Mouse (Mus musculus): ENCODE measurements around the gene Trem2. TPM values are rescaled to one million over a fixed set of nuclear protein-coding genes. Genes with fewer than 3 reads are reported as not detected.
"Not testable (repeated sequence)": the region's sequence is repeated elsewhere in the genome, so short reads cannot be mapped to it uniquely, and the experiment has no call there.

The Trem2 gene
- total RNA-seq, 1 experiment: 0.49 TPM

DNA sequence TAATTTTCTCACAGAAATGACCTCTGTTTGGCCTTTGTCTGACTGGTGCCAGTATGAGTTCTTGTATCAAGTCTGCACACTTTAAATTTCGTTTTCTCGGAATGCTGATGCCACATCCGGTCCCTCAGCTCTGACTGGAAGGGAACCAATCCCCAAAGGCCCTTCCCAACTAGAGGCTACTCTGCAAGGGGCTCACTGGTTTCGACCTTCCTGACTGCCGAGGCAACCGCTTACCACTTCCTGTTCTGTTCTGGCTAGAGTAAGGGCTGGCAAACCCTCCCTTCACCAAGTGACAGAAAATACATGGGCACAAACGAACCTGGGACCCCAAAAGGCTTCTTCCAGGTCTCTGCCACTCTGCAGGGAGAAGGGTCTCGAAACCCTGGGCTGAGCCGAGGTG is 45.3 kb upstream of the Trem2 start:
- no peak for DNase-seq (ENCODE audit: low read depth, low spot score)
- in situ Hi-C loops (cut with MboI; ENCODE audit: low sequenced_read_pairs in 2 of 2, unreplicated experiment in 2 of 2): no loop called here
- H3K9me3 ChIP-seq (ENCODE audit: control insufficient read depth, insufficient read depth, low read depth, low read length): no peaks in the 10 kb centered on the region
- no peaks in the 10 kb centered on the region for H3K36me3 ChIP-seq (ENCODE audit: control insufficient read depth, insufficient read depth, low read length, poor library complexity, severe bottlenecking)
- no peak overlapping the region for H3K4me3 ChIP-seq (ENCODE audit: insufficient read depth in 1 of 2, low read depth in 1 of 2, low read length in 2 of 2, poor library complexity in 1 of 2, severe bottlenecking in 1 of 2)
- TF ChIP-seq MAFK (IDR thresholded peaks at IDR 0.05; ENCODE audit: insufficient read depth, low read depth, low read length): no peak
- TF ChIP-seq ZC3H11A (IDR thresholded peaks at IDR 0.05; ENCODE audit: borderline replicate concordance, low read depth, low read length): no peak
- no peak for TF ChIP-seq ZNF384 (IDR thresholded peaks at IDR 0.05; ENCODE audit: low read depth, low read length)
- TF ChIP-seq HCFC1 (IDR thresholded peaks at IDR 0.05; ENCODE audit: borderline replicate concordance, insufficient read depth, low read length): no peak
- TF ChIP-seq CHD2 (IDR thresholded peaks at IDR 0.05; ENCODE audit: low read depth, low read length): no peak
- H3K9ac ChIP-seq (ENCODE audit: insufficient read depth, low read depth, low read length, poor library complexity, severe bottlenecking): no peak overlapping the region
- H3K27ac ChIP-seq (ENCODE audit: insufficient read depth, low read depth, low read length, poor library complexity, severe bottlenecking): no peak overlapping the region; the same call in 1 of the 2 replicates
- H3K4me1 ChIP-seq (ENCODE audit: control insufficient read depth in 2 of 2, insufficient read depth in 2 of 2, low read length in 2 of 2, poor library complexity in 1 of 2): peaks cover 0 to 13% of the 10 kb centered on the region in 2 experiments; a peak in 2 of 4 replicates

DNA sequence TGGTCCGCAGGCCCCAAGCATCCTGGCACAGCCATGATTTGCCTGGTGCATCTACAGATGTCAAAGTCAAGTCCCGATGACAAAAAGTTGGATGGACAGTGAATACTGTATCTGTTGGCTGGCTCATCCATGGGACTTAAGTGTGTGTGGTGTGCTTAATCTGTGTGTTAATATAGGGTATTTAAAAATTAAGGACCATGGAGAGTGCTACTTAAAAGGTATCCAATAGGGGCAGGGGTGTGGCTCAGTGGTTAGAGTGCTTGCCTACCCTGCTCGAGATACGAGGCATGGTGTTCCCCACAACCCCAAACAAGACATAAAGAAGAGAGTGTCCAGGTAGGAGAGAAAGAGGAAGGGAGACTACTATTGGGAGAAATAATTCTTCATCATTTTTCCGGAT is 44.4 kb upstream of the Trem2 start:
- H3K4me3 ChIP-seq (ENCODE audit: insufficient read depth in 1 of 2, low read depth in 1 of 2, low read length in 2 of 2, poor library complexity in 1 of 2, severe bottlenecking in 1 of 2): no peak overlapping the region
- no peak overlapping the region for H3K27ac ChIP-seq (ENCODE audit: insufficient read depth, low read depth, low read length, poor library complexity, severe bottlenecking)
- TF ChIP-seq CHD2 (IDR thresholded peaks at IDR 0.05; ENCODE audit: low read depth, low read length) (no peak), ZC3H11A (IDR thresholded peaks at IDR 0.05; ENCODE audit: borderline replicate concordance, low read depth, low read length) (no peak), MAFK (IDR thresholded peaks at IDR 0.05; ENCODE audit: insufficient read depth, low read depth, low read length) (no peak), ZNF384 (IDR thresholded peaks at IDR 0.05; ENCODE audit: low read depth, low read length) (no peak), HCFC1 (IDR thresholded peaks at IDR 0.05; ENCODE audit: borderline replicate concordance, insufficient read depth, low read length) (no peak)
- no peaks in the 10 kb centered on the region for H3K36me3 ChIP-seq (ENCODE audit: control insufficient read depth, insufficient read depth, low read length, poor library complexity, severe bottlenecking)
- peaks cover 0 to 13% of the 10 kb centered on the region in 2 experiments; a peak in 2 of 4 replicates for H3K4me1 ChIP-seq (ENCODE audit: control insufficient read depth in 2 of 2, insufficient read depth in 2 of 2, low read length in 2 of 2, poor library complexity in 1 of 2)
- in situ Hi-C loops (cut with MboI; ENCODE audit: low sequenced_read_pairs in 2 of 2, unreplicated experiment in 2 of 2): no loop called here
- no peak overlapping the region for H3K9ac ChIP-seq (ENCODE audit: insufficient read depth, low read depth, low read length, poor library complexity, severe bottlenecking)
- H3K9me3 ChIP-seq (ENCODE audit: control insufficient read depth, insufficient read depth, low read depth, low read length): no peaks in the 10 kb centered on the region
- DNase-seq (ENCODE audit: low read depth, low spot score): no peak

DNA sequence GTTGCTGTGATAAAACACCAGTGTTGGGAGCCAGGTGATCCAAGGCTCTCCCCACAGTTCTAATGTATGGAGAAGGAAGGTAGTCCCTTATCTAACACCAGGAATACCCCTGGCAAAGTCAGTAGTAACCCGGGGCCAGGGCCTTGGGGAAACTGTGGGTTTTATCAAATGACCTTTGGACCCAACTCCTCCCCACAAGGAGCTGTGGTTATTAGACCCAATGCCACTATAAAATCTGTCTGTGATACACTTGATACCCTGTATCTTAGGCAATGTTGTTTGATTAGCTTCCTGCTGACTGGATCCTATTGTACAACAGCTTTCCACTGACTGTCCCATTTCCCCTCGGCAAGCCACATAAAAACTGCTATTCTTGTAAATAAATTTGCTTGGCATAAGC is 34.1 kb upstream of the Trem2 start:
- no peak for DNase-seq (ENCODE audit: low read depth, low spot score)
- Histone ChIP-seq H3K9ac (ENCODE audit: insufficient read depth, low read depth, low read length, poor library complexity, severe bottlenecking) (no peak overlapping the region), H3K27ac (ENCODE audit: insufficient read depth, low read depth, low read length, poor library complexity, severe bottlenecking) (no peak overlapping the region), H3K4me3 (ENCODE audit: insufficient read depth in 1 of 2, low read depth in 1 of 2, low read length in 2 of 2, poor library complexity in 1 of 2, severe bottlenecking in 1 of 2) (no peak overlapping the region), H3K4me1 (ENCODE audit: control insufficient read depth in 2 of 2, insufficient read depth in 2 of 2, low read length in 2 of 2, poor library complexity in 1 of 2) (no peaks in the 10 kb centered on the region), H3K36me3 (ENCODE audit: control insufficient read depth, insufficient read depth, low read length, poor library complexity, severe bottlenecking) (no peaks in the 10 kb centered on the region), H3K9me3 (ENCODE audit: control insufficient read depth, insufficient read depth, low read depth, low read length) (no peaks in the 10 kb centered on the region)
- TF ChIP-seq HCFC1 (IDR thresholded peaks at IDR 0.05; ENCODE audit: borderline replicate concordance, insufficient read depth, low read length) (no peak), ZC3H11A (IDR thresholded peaks at IDR 0.05; ENCODE audit: borderline replicate concordance, low read depth, low read length) (no peak)
- in situ Hi-C loops (cut with MboI; ENCODE audit: low sequenced_read_pairs in 2 of 2, unreplicated experiment in 2 of 2): no loop called here

DNA sequence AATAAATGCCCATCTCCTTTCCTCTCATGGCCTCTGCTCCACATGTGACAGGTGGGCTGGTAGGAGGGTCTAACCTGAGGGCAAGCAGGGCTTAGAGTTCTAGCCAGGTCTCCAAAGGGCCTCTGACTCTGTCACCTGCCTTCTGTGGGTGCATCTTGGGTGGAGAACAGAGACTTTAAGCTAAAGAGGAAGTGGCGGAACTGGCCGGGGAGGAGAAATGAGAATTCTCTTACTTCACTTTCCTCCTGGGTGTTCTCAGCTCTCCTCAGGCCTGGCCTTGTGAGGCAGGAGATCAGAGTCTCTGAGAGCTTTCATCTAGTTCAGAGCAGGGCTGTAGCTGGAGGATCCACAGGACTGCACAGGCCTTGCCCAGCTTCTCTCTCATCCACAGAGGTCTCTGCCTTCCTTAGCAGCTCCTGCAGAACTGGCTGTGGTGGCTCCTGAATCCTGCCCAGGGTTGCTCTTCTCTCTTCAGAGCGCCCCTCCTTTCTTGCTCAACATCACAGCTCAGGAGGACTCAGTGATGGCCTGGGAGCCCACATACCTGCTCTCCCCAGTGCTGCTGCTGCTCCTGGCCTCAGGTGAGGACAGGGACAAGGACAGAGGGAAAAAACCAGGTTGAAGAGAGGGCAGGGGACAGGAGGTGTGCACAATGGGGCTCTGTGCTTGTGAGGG is 30.2 kb upstream of the Trem2 start, which contains the start of gene B430306N03Rik:
Gene B430306N03Rik, plus strand, starts transcription at position 237 of the 675 bp plus-strand sequence.
- H3K4me3 ChIP-seq (ENCODE audit: insufficient read depth in 1 of 2, low read depth in 1 of 2, low read length in 2 of 2, poor library complexity in 1 of 2, severe bottlenecking in 1 of 2); H3K9me3 ChIP-seq (ENCODE audit: control insufficient read depth, insufficient read depth, low read depth, low read length); DNase-seq (ENCODE audit: low read depth, low spot score); H3K9ac ChIP-seq (ENCODE audit: insufficient read depth, low read depth, low read length, poor library complexity, severe bottlenecking); H3K27ac ChIP-seq (ENCODE audit: insufficient read depth, low read depth, low read length, poor library complexity, severe bottlenecking); H3K4me1 ChIP-seq (ENCODE audit: control insufficient read depth in 2 of 2, insufficient read depth in 2 of 2, low read length in 2 of 2, poor library complexity in 1 of 2); H3K36me3 ChIP-seq (ENCODE audit: control insufficient read depth, insufficient read depth, low read length, poor library complexity, severe bottlenecking); in situ Hi-C loops (cut with MboI; ENCODE audit: low sequenced_read_pairs in 2 of 2, unreplicated experiment in 2 of 2): not testable (repeated sequence)

DNA sequence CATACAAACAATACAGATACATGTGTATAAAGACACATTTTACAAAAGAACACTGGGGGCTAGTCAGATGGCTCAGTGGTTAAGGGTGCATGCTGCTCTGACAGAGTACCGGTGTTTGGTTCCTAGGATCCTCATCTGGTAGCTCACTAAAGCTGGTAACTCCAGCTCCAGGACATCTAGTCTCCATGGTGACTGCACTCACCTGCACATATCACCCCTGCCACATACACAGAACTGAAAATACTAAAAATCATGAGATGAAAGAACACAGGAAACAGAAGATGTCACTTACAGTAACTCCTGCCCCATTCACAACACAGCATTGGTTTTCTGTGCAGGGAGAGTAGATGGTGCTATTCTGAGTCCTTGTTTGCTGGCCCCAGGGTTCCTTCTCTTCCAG is 27.5 kb upstream of the Trem2 start:
- Histone ChIP-seq H3K4me3 (ENCODE audit: insufficient read depth in 1 of 2, low read depth in 1 of 2, low read length in 2 of 2, poor library complexity in 1 of 2, severe bottlenecking in 1 of 2) (no peak overlapping the region), H3K9ac (ENCODE audit: insufficient read depth, low read depth, low read length, poor library complexity, severe bottlenecking) (no peak overlapping the region), H3K4me1 (ENCODE audit: control insufficient read depth in 2 of 2, insufficient read depth in 2 of 2, low read length in 2 of 2, poor library complexity in 1 of 2) (peaks cover 0 to 3% of the 10 kb centered on the region in 2 experiments; a peak in 1 of 4 replicates), H3K27ac (ENCODE audit: insufficient read depth, low read depth, low read length, poor library complexity, severe bottlenecking) (no peak overlapping the region), H3K36me3 (ENCODE audit: control insufficient read depth, insufficient read depth, low read length, poor library complexity, severe bottlenecking) (no peaks in the 10 kb centered on the region), H3K9me3 (ENCODE audit: control insufficient read depth, insufficient read depth, low read depth, low read length) (no peaks in the 10 kb centered on the region)
- no peak for DNase-seq (ENCODE audit: low read depth, low spot score)
- TF ChIP-seq CHD2 (IDR thresholded peaks at IDR 0.05; ENCODE audit: low read depth, low read length): no peak
- TF ChIP-seq ZC3H11A (IDR thresholded peaks at IDR 0.05; ENCODE audit: borderline replicate concordance, low read depth, low read length): no peak
- no peak for TF ChIP-seq HCFC1 (IDR thresholded peaks at IDR 0.05; ENCODE audit: borderline replicate concordance, insufficient read depth, low read length)
- TF ChIP-seq MAFK (IDR thresholded peaks at IDR 0.05; ENCODE audit: insufficient read depth, low read depth, low read length): no peak
- TF ChIP-seq ZNF384 (IDR thresholded peaks at IDR 0.05; ENCODE audit: low read depth, low read length): no peak
- in situ Hi-C loops (cut with MboI; ENCODE audit: low sequenced_read_pairs in 2 of 2, unreplicated experiment in 2 of 2): no loop called here

All from ES-E14 (cell line).